Mouse (Mus musculus) MEL (cell line): ENCODE data around the gene Habp2. TPM values are rescaled to one million over a fixed set of nuclear protein-coding genes. Genes with fewer than 3 reads are reported as not detected.

Experiments
- DNase-seq: peaks from one replicate; pipeline ENCODE4 v3.0.0; 2011; ENCODE audit warnings: low read depth, low spot score
- H3K27ac ChIP-seq: 2 replicates; pipeline ENCODE4 v1.5.1; 2012; ENCODE audit warnings: low read depth, mild to moderate bottlenecking, control low read depth, low read length, moderate library complexity; ENCODE audit not compliant: control insufficient read depth
- H3K27me3 ChIP-seq, 2 experiments: fragments of 150-350 bp in 1 of 2; sonication (generic) in 1 of 2; 2 replicates each; pipeline ENCODE4 v1.6.1; 2012; ENCODE audit warnings: low read length in 2 of 2, mild to moderate bottlenecking in 2 of 2, improper control_type of control experiment in 1 of 2, moderate library complexity in 1 of 2; ENCODE audit not compliant: insufficient read depth in 2 of 2, control insufficient read depth in 1 of 2
- H3K36me3 ChIP-seq, 2 experiments: 2 replicates each; pipeline ENCODE4 v1.6.1; 2012 to 2014; ENCODE audit warnings: low read length in 2 of 2, improper control_type of control experiment in 1 of 2, inconsistent platforms in 1 of 2, mild to moderate bottlenecking in 1 of 2; ENCODE audit not compliant: insufficient read depth in 2 of 2, control insufficient read depth in 1 of 2
- H3K4me1 ChIP-seq, 2 experiments: fragments of 150-350 bp in 1 of 2; sonication (generic) in 1 of 2; 2 replicates each; pipeline ENCODE4 v1.6.1; 2012; ENCODE audit warnings: low read length in 2 of 2, improper control_type of control experiment in 1 of 2, mild to moderate bottlenecking in 1 of 2; ENCODE audit not compliant: insufficient read depth in 2 of 2, control insufficient read depth in 1 of 2
- H3K4me3 ChIP-seq, 2 experiments: fragments of 150-350 bp in 1 of 2; sonication (generic) in 1 of 2; 2 replicates each; pipeline ENCODE4 v1.5.1; 2012; ENCODE audit warnings: low read depth in 2 of 2, low read length in 2 of 2, mild to moderate bottlenecking in 2 of 2, moderate library complexity in 2 of 2, control low read depth in 1 of 2, improper control_type of control experiment in 1 of 2; ENCODE audit not compliant: control insufficient read depth in 1 of 2, insufficient read depth in 1 of 2
- H3K79me2 ChIP-seq: 2 replicates; pipeline ENCODE4 v1.6.1; 2012; ENCODE audit warnings: mild to moderate bottlenecking, low read length, moderate library complexity; ENCODE audit not compliant: control insufficient read depth, poor library complexity, insufficient read depth
- H3K9ac ChIP-seq: 2 replicates; pipeline ENCODE4 v1.6.1; 2012; ENCODE audit warnings: low read depth, mild to moderate bottlenecking, control low read depth, low read length, moderate library complexity; ENCODE audit not compliant: control insufficient read depth, poor library complexity, severe bottlenecking
- H3K9me3 ChIP-seq: fragments of 150-350 bp; sonication (generic); replicated peaks from 2 replicates; pipeline ENCODE4 v1.6.1; 2012; ENCODE audit warnings: mild to moderate bottlenecking, low read length, improper control_type of control experiment, moderate library complexity; ENCODE audit not compliant: insufficient read depth
- BHLHE40 ChIP-seq: IDR thresholded peaks from 2 replicates; pipeline ENCODE4 v1.6.1; 2012; ENCODE audit warnings: low read depth, mild to moderate bottlenecking, inconsistent platforms, low read length, improper control_type of control experiment, borderline replicate concordance
- CTCF ChIP-seq, 3 experiments: IDR thresholded peaks in 2 of 3; conservative IDR thresholded peaks in 1 of 3; 2 replicates each; pipeline ENCODE4 v1.5.1; 2011 to 2012; ENCODE audit warnings: low read length in 3 of 3, low read depth in 2 of 3, mild to moderate bottlenecking in 2 of 3, improper control_type of control experiment in 1 of 3, inconsistent platforms in 1 of 3, mixed read lengths in 1 of 3, moderate library complexity in 1 of 3; ENCODE audit not compliant: control insufficient read depth in 1 of 3, insufficient read depth in 1 of 3, poor library complexity in 1 of 3, severe bottlenecking in 1 of 3
- E2F4 ChIP-seq: IDR thresholded peaks from 2 replicates; pipeline ENCODE4 v1.6.1; 2011; ENCODE audit warnings: low read depth, low read length, improper control_type of control experiment, borderline replicate concordance
- ELF1 ChIP-seq: IDR thresholded peaks from 2 replicates; pipeline ENCODE4 v1.6.1; 2014; ENCODE audit warnings: low read depth, mild to moderate bottlenecking, inconsistent platforms, low read length, improper control_type of control experiment, moderate library complexity
- EP300 ChIP-seq, 2 experiments: IDR thresholded peaks; 2 replicates each; pipeline ENCODE4 v1.6.1; 2011; ENCODE audit warnings: improper control_type of control experiment in 2 of 2, low read length in 2 of 2, low read depth in 1 of 2, mild to moderate bottlenecking in 1 of 2
- ETS1 ChIP-seq: IDR thresholded peaks from 2 replicates; pipeline ENCODE4 v1.6.1; 2012; ENCODE audit warnings: low read depth, mild to moderate bottlenecking, inconsistent platforms, low read length, improper control_type of control experiment, moderate library complexity
- GATA1 ChIP-seq: IDR thresholded peaks from 2 replicates; pipeline ENCODE4 v1.6.1; 2011; ENCODE audit warnings: low read depth, low read length, improper control_type of control experiment
- JUND ChIP-seq: IDR thresholded peaks from 2 replicates; pipeline ENCODE4 v1.6.1; 2011; ENCODE audit warnings: low read depth, mild to moderate bottlenecking, improper control_type of control experiment, low read length
- KAT2A ChIP-seq: conservative IDR thresholded peaks from 2 replicates; pipeline ENCODE4 v1.6.1; 2012; ENCODE audit warnings: low read depth, low read length, improper control_type of control experiment, inconsistent platforms
- MAZ ChIP-seq: IDR thresholded peaks from 2 replicates; pipeline ENCODE4 v1.6.1; 2012; ENCODE audit warnings: low read depth, mild to moderate bottlenecking, inconsistent platforms, low read length, improper control_type of control experiment
- MEF2A ChIP-seq: IDR thresholded peaks from 2 replicates; pipeline ENCODE4 v1.6.1; 2014; ENCODE audit warnings: low read depth, mild to moderate bottlenecking, inconsistent platforms, low read length, improper control_type of control experiment; ENCODE audit not compliant: poor library complexity, insufficient replicate concordance, severe bottlenecking; ENCODE audit errors: extremely low read depth
- MXI1 ChIP-seq: IDR thresholded peaks from 2 replicates; pipeline ENCODE4 v1.6.1; 2011; ENCODE audit warnings: mild to moderate bottlenecking, low read depth, low read length, improper control_type of control experiment
- MYC ChIP-seq: IDR thresholded peaks from 2 replicates; pipeline ENCODE4 v1.6.1; 2011; ENCODE audit warnings: low read depth, mild to moderate bottlenecking, low read length, improper control_type of control experiment, moderate library complexity
- POLR2A ChIP-seq, 2 experiments: IDR thresholded peaks; 2 replicates each; pipeline ENCODE4 v1.6.1; 2011 to 2012; ENCODE audit warnings: low read length in 2 of 2, mild to moderate bottlenecking in 2 of 2, control low read depth in 1 of 2, improper control_type of control experiment in 1 of 2, low read depth in 1 of 2, moderate library complexity in 1 of 2; ENCODE audit not compliant: control insufficient read depth in 1 of 2, insufficient read depth in 1 of 2, poor library complexity in 1 of 2
- POLR2AphosphoS2 ChIP-seq: IDR thresholded peaks from 2 replicates; pipeline ENCODE4 v1.6.1; 2011; ENCODE audit warnings: low read length, improper control_type of control experiment
- SMC3 ChIP-seq: IDR thresholded peaks from 2 replicates; pipeline ENCODE4 v1.6.1; 2011; ENCODE audit warnings: low read depth, low read length, improper control_type of control experiment
- TAL1 ChIP-seq: IDR thresholded peaks from 2 replicates; pipeline ENCODE4 v1.6.1; 2012; ENCODE audit warnings: mild to moderate bottlenecking, inconsistent platforms, low read length, moderate library complexity, mixed read lengths
- UBTF ChIP-seq: IDR thresholded peaks from 2 replicates; pipeline ENCODE4 v1.6.1; 2012; ENCODE audit warnings: low read depth, mild to moderate bottlenecking, inconsistent platforms, low read length, improper control_type of control experiment, moderate library complexity, borderline replicate concordance; ENCODE audit not compliant: insufficient read depth
- ZKSCAN1 ChIP-seq: IDR thresholded peaks from 2 replicates; pipeline ENCODE4 v1.6.1; 2012; ENCODE audit warnings: low read depth, mild to moderate bottlenecking, inconsistent platforms, low read length, improper control_type of control experiment, moderate library complexity
- polyA plus RNA-seq, 2 experiments: library from polyadenylated mRNA; stranded (reverse) in 1 of 2; unstranded in 1 of 2; fragments of >175 nt in 1 of 2; fragments of >200 nt in 1 of 2; gene quantifications; 2 replicates each; pipeline versions ENCODE4 v1.2.1 to v1.2.4; 2012; ENCODE audit warnings: low replicate concordance in 2 of 2, low read depth in 1 of 2; ENCODE audit not compliant: insufficient read length in 2 of 2, insufficient read depth in 1 of 2, missing spikeins in 1 of 2
- total RNA-seq: library from RNA; depleted of rRNA; stranded (reverse); fragments of 300-350 nt; gene quantifications from 2 replicates; pipeline ENCODE4 v1.2.3, GENCODE M21; 2012; rRNA removed

Gene Habp2
- total RNA-seq (not detected in 2 replicates), polyA plus RNA-seq (not detected)

- H3K9me3 ChIP-seq = no peaks in the 10 kb centered on the region
- no peak within 1 kb of the TSS for H3K27ac ChIP-seq
- H3K9ac ChIP-seq = no peak within 1 kb of the TSS
- TF ChIP-seq POLR2A (IDR thresholded peaks at IDR 0.05; ENCODE audit: control insufficient read depth in 1 of 2, insufficient read depth in 1 of 2, low read depth in 1 of 2, low read length in 2 of 2, poor library complexity in 1 of 2) (no peak), EP300 (IDR thresholded peaks at IDR 0.05; ENCODE audit: low read depth in 1 of 2, low read length in 2 of 2) (no peak), KAT2A (no peak), BHLHE40 (no peak), JUND (no peak), MXI1 (no peak), UBTF (no peak)
- DNase-seq = no peak
- H3K79me2 ChIP-seq = no peaks in the 10 kb centered on the region
- H3K4me3 ChIP-seq = no peak within 1 kb of the TSS
- H3K4me1 ChIP-seq = no peaks in the 10 kb centered on the region
- peaks cover 0 to 3% of the 10 kb centered on the region in 2 experiments; a peak in 1 of 4 replicates for H3K27me3 ChIP-seq
- no peaks in the 10 kb centered on the region for H3K36me3 ChIP-seq
These were observed at the start of gene Habp2 for GRCm38 (mm10) chr19:56286866-56287265. Gene Habp2 (plus strand): TSS chr19:56287137.

GRCm38 (mm10) chr19:56238501-56238900 lies 48.4 kb upstream of the Habp2 start:
- Histone ChIP-seq H3K4me1 (no peaks in the 10 kb centered on the region), H3K9me3 (no peaks in the 10 kb centered on the region), H3K9ac (no peak overlapping the region), H3K27ac (no peak overlapping the region), H3K27me3 (peaks cover 6 to 16% of the 10 kb centered on the region in 2 experiments), H3K4me3 (no peak overlapping the region), H3K36me3 (no peaks in the 10 kb centered on the region), H3K79me2 (no peaks in the 10 kb centered on the region)
- DNase-seq = no peak
- no peak for TF ChIP-seq KAT2A
- no peak for TF ChIP-seq MYC
- TF ChIP-seq TAL1 = no peak
- no peak for TF ChIP-seq ZKSCAN1
- no peak for TF ChIP-seq EP300 (IDR thresholded peaks at IDR 0.05; ENCODE audit: low read depth in 1 of 2, low read length in 2 of 2)
- no peak for TF ChIP-seq BHLHE40
- no peak for TF ChIP-seq JUND
- TF ChIP-seq MEF2A = no peak
- TF ChIP-seq ETS1 = no peak
- TF ChIP-seq POLR2AphosphoS2 = no peak
- no peak for TF ChIP-seq SMC3
- no peak for TF ChIP-seq E2F4
- TF ChIP-seq CTCF (IDR thresholded peaks at IDR 0.05 in 2 of 3, conservative IDR thresholded peaks at IDR 0.05 in 1 of 3; ENCODE audit: control insufficient read depth in 1 of 3, insufficient read depth in 1 of 3, low read depth in 2 of 3, low read length in 3 of 3, poor library complexity in 1 of 3, severe bottlenecking in 1 of 3) = no peak
- no peak for TF ChIP-seq ELF1
- TF ChIP-seq MAZ = no peak
- no peak for TF ChIP-seq GATA1
